Mouse (Mus musculus) CH12.LX (cell line): ENCODE results near the gene Gab1.

Experiments
- CHD1 ChIP-seq: IDR thresholded peaks from 2 replicates; pipeline ENCODE4 v1.6.1; 2012; ENCODE audit warnings: low read depth, low read length, improper control_type of control experiment, inconsistent platforms
- CTCF ChIP-seq, 2 experiments: IDR thresholded peaks in 1 of 2; conservative IDR thresholded peaks in 1 of 2; 2 replicates each; pipeline ENCODE4 v1.5.1; 2011 to 2012; ENCODE audit warnings: low read depth in 2 of 2, low read length in 2 of 2, improper control_type of control experiment in 1 of 2, inconsistent platforms in 1 of 2, mild to moderate bottlenecking in 1 of 2, moderate library complexity in 1 of 2
- HCFC1 ChIP-seq: IDR thresholded peaks from 2 replicates; pipeline ENCODE4 v1.6.1; 2012; ENCODE audit warnings: low read depth, mild to moderate bottlenecking, inconsistent platforms, low read length, improper control_type of control experiment
- KAT2A ChIP-seq: IDR thresholded peaks from 2 replicates; pipeline ENCODE4 v1.6.1; 2012; ENCODE audit warnings: low read length, improper control_type of control experiment, inconsistent platforms; ENCODE audit not compliant: insufficient replicate concordance
- NRF1 ChIP-seq: IDR thresholded peaks from 2 replicates; pipeline ENCODE4 v1.6.1; 2014; ENCODE audit warnings: low read depth, mild to moderate bottlenecking, inconsistent platforms, low read length, improper control_type of control experiment, moderate library complexity
- POLR2A ChIP-seq: IDR thresholded peaks from 2 replicates; pipeline ENCODE4 v1.6.1; 2011; ENCODE audit warnings: low read depth, mild to moderate bottlenecking, improper control_type of control experiment, low read length
- TBP ChIP-seq: conservative IDR thresholded peaks from 2 replicates; pipeline ENCODE4 v1.6.1; 2011; ENCODE audit warnings: low read depth, low read length, improper control_type of control experiment
- ZC3H11A ChIP-seq: IDR thresholded peaks from 2 replicates; pipeline ENCODE4 v1.6.1; 2012; ENCODE audit warnings: low read depth, mild to moderate bottlenecking, inconsistent platforms, low read length, improper control_type of control experiment
- ZNF384 ChIP-seq: IDR thresholded peaks from 2 replicates; pipeline ENCODE4 v1.6.1; 2012; ENCODE audit warnings: low read depth, low read length, improper control_type of control experiment, inconsistent platforms

DNA sequence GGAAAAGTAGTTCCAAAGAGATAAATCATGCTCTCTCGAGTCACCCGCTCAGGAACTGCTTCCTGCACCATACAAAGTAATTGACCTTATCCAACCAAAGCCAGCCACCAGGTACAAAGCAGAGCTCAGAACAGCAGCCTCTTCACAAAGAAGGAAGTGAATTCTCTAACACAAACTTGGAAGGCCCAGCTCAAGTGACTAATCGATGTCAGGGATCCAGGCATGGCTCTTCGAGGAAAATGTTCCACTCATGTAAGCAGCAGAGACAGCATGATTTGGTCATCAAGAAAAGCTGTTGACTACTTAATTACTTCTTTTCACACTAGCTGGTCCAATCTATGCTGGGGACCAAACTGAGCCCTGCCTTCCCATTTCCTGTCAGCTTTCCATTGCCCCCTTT lies 69.4 kb downstream of the Gab1 start:
- TF ChIP-seq TBP (no peak), KAT2A (no peak), CTCF (conservative IDR thresholded peaks at IDR 0.05 in 1 of 2, IDR thresholded peaks at IDR 0.05 in 1 of 2; ENCODE audit: low read depth in 2 of 2, low read length in 2 of 2) (no peak), POLR2A (no peak), ZC3H11A (no peak), ZNF384 (no peak), NRF1 (no peak), HCFC1 (no peak), CHD1 (no peak)
